Mouse (Mus musculus) liver, postnatal 0 days (tissue): ENCODE measurements around the gene Iqcn.

Source experiments
- CTCF ChIP-seq: sonication (generic); IDR thresholded peaks from 2 replicates; pipeline ENCODE4 v1.5.1; 2016; ENCODE audit warnings: antibody characterized with exemption, low read depth
- EP300 ChIP-seq: IDR thresholded peaks from 2 replicates; pipeline ENCODE4 v1.6.1; 2016; ENCODE audit warnings: antibody characterized with exemption, low read depth, mild to moderate bottlenecking

GRCm38 (mm10) chr8:70663691-70664090, 39.6 kb upstream of the Iqcn start:
- TF ChIP-seq CTCF (no peak), EP300 (no peak)
